Mouse (Mus musculus) limb, embryonic 15.5 days (tissue): ENCODE measurements around the gene Rfx7. TPM values are rescaled to one million over a fixed set of nuclear protein-coding genes. Genes with fewer than 3 reads are reported as not detected.

Experiments used
- ATAC-seq: fragments of 200-750 bp; cut with Nextera tagmentation; 2 replicates; pipeline ENCODE4 v1.8.0; 2017; ENCODE audit warnings: low read depth, moderate TSS enrichment; ENCODE audit not compliant: insufficient number of reproducible peaks, low FRiP score, low TSS enrichment
- H3K27ac ChIP-seq: fragments of 300-500 bp; sonication (generic); 2 replicates; pipeline ENCODE4 v1.5.1; 2015; ENCODE audit warnings: moderate library complexity, mild to moderate bottlenecking, inconsistent platforms
- H3K27me3 ChIP-seq: fragments of 300-500 bp; sonication (generic); 2 replicates; pipeline ENCODE4 v1.6.1; 2015; ENCODE audit warnings: inconsistent platforms
- H3K36me3 ChIP-seq: fragments of 300-500 bp; sonication (generic); 2 replicates; pipeline ENCODE4 v1.6.1; 2015; ENCODE audit warnings: inconsistent platforms
- H3K4me1 ChIP-seq: fragments of 300-500 bp; sonication (generic); 2 replicates; pipeline ENCODE4 v1.6.1; 2015; ENCODE audit warnings: inconsistent platforms
- H3K4me2 ChIP-seq: fragments of 300-500 bp; sonication (generic); 2 replicates; pipeline ENCODE4 v1.6.1; 2015; ENCODE audit warnings: mild to moderate bottlenecking, inconsistent platforms
- H3K4me3 ChIP-seq: fragments of 300-500 bp; sonication (generic); 2 replicates; pipeline ENCODE4 v1.5.1; 2015; ENCODE audit warnings: mild to moderate bottlenecking, inconsistent platforms
- H3K9ac ChIP-seq: fragments of 300-500 bp; sonication (generic); 2 replicates; pipeline ENCODE4 v1.6.1; 2015; ENCODE audit warnings: inconsistent platforms
- H3K9me3 ChIP-seq: fragments of 300-500 bp; sonication (generic); 2 replicates; pipeline ENCODE4 v1.6.1; 2016; ENCODE audit warnings: inconsistent platforms
- WGBS: fragments of 180-500 bp; shearing (Covaris S2); methylation state at CpG from one replicate; pipeline ENCODE4 v1.1.7; 2015; 5-methylcytosine and 5-hydroxymethylcytosine counted together
- polyA plus RNA-seq: library from polyadenylated mRNA; unstranded; fragments of >200 nt; fragmentation: Nextera tagmentation; extraction: Ambion mirVana; gene quantifications from 2 replicates; pipeline ENCODE4 v1.2.1, GENCODE M21; 2015

Gene Rfx7
- polyA plus RNA-seq, 1 experiment from 2014 or later = 8.2 TPM

- H3K4me2 ChIP-seq = no peak overlapping the region
- no peak overlapping the region for H3K4me3 ChIP-seq
- no peaks in the 10 kb centered on the region for H3K4me1 ChIP-seq
- no peak overlapping the region for H3K27ac ChIP-seq
- H3K27me3 ChIP-seq = no peaks in the 10 kb centered on the region
- no peak for ATAC-seq
- H3K36me3 ChIP-seq = no peaks in the 10 kb centered on the region
- no peaks in the 10 kb centered on the region for H3K9me3 ChIP-seq
- H3K9ac ChIP-seq = no peak overlapping the region
Measured at GRCm38 (mm10) chr9:72520849-72521248, 11.2 kb upstream of the Rfx7 start.

DNA sequence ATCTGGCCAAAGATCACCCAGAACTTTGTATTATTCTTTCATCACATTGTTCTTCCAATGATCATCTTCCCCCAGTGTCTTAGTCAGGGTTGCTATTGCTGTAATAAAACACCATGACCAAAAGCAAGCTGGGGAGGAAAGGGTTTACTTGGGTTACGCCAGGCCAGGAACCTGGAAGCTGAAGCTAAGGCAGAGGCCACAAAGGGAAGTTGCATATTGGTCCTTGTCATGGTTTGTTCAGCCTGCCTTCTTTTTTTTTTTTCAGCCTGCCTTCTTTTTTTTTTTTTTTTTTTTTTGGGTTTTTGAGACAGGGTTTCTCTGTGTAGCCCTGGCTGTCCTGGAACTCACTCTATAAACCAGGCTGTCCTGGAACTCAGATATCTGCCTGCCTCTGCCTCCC, 5.9 kb upstream of the Rfx7 start:
- H3K9me3 ChIP-seq = no peaks in the 10 kb centered on the region
- no peak for ATAC-seq
- H3K27ac ChIP-seq = no peak overlapping the region
- 81% methylated on average over 1 of the region's 1 CpGs for WGBS
- H3K9ac ChIP-seq = no peak overlapping the region
- no peak overlapping the region for H3K4me3 ChIP-seq
- peaks cover 10% of the 10 kb centered on the region for H3K4me1 ChIP-seq
- H3K36me3 ChIP-seq = no peaks in the 10 kb centered on the region
- no peak overlapping the region for H3K4me2 ChIP-seq
- H3K27me3 ChIP-seq = no peaks in the 10 kb centered on the region

DNA sequence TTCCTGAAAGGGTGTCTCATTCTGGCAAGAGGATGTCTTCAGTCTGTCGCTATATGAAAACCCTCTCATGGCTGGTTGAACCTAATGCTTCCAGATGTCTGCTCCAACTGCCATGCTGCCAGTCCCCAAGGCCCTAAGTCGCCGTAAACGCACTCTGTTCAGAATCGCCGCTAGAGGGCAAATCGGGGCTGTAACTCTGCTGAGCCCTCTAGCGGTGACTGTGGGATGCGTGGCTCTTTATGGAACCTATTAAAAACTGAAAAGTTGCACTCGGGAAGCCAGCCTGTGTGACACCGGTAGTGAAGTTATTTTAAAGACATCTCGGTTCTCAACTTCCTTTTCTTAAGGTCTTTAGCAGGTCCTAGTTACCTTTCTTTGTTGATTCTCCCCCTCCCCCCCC, 1.8 kb upstream of the Rfx7 start:
- WGBS = under 1% methylated on average over 12 of the region's 12 CpGs
- Histone ChIP-seq H3K36me3 (no peaks in the 10 kb centered on the region), H3K4me3 (no peak overlapping the region), H3K27ac (no peak overlapping the region), H3K4me1 (peaks cover 13% of the 10 kb centered on the region), H3K9me3 (no peaks in the 10 kb centered on the region), H3K4me2 (0 out of 2 replicates have a peak overlapping the region, but pooled peaks have one; percentile 7), H3K27me3 (no peaks in the 10 kb centered on the region), H3K9ac (no peak overlapping the region)
- no peak for ATAC-seq

DNA sequence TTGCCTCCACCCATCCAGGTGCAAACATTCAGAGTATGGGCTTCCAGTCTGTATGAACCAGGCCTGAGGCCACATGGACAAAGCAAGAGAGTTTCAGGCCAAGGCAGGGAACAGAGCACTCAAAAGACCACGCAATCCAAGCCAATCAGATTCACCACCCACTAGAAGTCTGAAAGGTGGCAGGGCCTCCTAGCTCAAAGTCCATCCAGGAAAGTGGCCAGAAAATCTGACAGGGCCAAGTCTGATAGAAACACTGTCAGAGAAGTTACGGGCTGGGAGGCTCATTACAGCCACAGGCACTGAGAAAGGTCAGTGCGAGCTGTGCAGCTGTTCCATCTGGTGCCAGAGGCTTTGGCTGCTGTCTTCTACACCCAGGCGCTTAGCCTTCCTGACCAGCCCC, 1.2 kb upstream of the Rfx7 start:
- H3K9me3 ChIP-seq = no peaks in the 10 kb centered on the region
- peak overlapping the region; percentile 79 for H3K4me2 ChIP-seq
- 22% methylated on average over 4 of the region's 4 CpGs for WGBS
- no peak overlapping the region for H3K9ac ChIP-seq
- peaks cover 13% of the 10 kb centered on the region for H3K4me1 ChIP-seq
- peak overlapping the region; percentile 99 for H3K27ac ChIP-seq
- peak overlapping the region; percentile 94 for H3K4me3 ChIP-seq
- no peaks in the 10 kb centered on the region for H3K36me3 ChIP-seq
- no peaks in the 10 kb centered on the region for H3K27me3 ChIP-seq
- no peak for ATAC-seq

DNA sequence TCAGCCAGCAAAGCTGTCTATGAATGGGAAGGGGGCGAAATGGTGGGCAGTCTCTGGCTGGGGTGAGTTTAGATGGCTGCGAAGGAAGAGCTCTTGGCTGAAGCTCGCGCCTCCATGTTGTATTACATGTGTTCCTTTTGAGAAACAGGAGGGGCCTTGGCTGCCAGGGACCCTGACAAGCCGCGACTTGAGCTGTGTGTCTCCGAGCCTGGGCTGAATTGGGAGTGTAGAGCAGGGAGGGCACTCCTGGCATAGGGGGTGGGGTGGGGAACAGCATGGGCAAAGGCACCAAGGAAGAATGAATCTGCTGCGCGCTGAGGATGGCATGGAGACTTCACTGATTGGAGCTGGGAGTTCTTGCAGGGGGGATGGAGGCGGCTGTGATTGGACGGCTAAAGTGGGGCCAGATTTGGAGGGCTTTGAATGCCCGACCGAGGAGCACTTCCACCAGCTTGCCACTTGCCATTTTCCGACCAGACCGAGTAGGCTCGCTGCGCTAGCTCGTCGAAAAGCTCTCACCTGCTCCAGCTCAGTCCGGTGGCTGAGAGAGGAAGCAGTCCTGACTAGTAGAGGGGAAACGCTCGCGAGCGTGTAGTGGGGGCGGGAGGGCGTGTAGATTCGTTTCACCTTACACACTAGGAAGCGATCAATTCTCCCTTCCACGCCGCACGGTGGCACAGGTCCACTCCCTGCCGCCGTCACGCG, 597 bp upstream of the Rfx7 start:
- Histone ChIP-seq H3K4me2 (peak overlapping the region; percentile 79), H3K9ac (peak overlapping the region; percentile 90)

DNA sequence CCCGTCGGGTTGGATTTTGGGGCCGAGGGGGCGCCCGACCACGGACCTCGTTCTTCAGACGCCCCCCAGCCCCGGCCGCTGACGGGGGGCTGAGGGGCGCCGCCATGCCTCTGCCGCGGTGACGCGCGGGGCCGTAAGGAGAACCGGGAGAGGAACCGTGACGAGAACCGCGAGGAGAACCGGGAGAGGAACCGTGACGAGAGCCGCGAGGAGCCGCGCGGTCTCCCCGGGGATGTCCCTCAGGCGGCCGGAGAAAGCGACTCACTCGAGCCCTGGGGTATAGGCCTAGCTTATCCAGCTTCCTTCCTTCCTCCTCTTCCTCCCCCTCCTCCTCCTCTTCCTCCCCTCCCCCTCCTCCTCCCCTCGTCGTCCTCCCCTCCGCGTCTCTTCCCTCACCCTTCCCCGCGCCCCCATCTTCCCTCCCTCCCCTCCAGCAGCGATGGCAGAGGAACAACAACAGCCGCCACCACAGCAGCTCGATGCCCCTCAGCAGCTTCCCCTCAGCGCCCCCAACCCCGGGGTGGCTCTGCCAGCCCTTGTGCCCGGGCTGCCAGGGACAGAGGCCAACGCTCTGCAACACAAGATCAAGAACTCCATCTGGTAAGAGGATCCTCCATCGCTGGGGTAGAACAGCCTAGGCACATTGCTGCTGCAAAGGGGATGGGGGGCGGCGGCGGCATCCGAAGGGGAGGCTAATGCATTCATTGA, 495 bp downstream of the Rfx7 start:
- Histone ChIP-seq H3K9ac (peak overlapping the region; percentile 90), H3K36me3 (no peaks in the 10 kb centered on the region), H3K4me1 (peaks cover 13% of the 10 kb centered on the region), H3K9me3 (no peaks in the 10 kb centered on the region), H3K4me3 (peak overlapping the region; percentile 94), H3K27me3 (no peaks in the 10 kb centered on the region), H3K4me2 (peak overlapping the region; percentile 79), H3K27ac (peak overlapping the region; percentile 99)
- peak; percentile 42 for ATAC-seq
- 1% methylated on average over 54 of the region's 55 CpGs for WGBS

More for the DNA sequence above, 597 bp upstream of the Rfx7 start:
- Histone ChIP-seq H3K4me1 (peaks cover 13% of the 10 kb centered on the region), H3K9me3 (no peaks in the 10 kb centered on the region), H3K27me3 (no peaks in the 10 kb centered on the region), H3K4me3 (peak overlapping the region; percentile 94), H3K36me3 (no peaks in the 10 kb centered on the region), H3K27ac (peak overlapping the region; percentile 99)
- ATAC-seq = peak; percentile 83
- WGBS = under 1% methylated on average over 34 of the region's 35 CpGs

DNA sequence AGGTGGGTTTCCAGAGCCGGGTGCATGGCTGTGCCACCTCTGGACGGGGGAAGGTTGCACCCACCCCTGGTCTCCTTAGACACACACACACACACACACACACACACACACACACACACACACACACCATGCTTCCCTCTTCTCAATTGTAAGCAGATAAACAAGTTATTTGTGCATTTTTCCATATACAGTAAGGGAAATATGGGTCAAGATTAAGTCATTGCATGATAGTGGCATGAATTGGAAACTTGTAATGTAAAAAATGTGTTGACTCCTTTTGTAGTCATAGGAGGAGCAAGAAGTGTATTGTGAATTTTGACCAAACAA, 1.0 kb downstream of the Rfx7 start:
- Histone ChIP-seq H3K9me3 (no peaks in the 10 kb centered on the region), H3K4me3 (peak overlapping the region; percentile 94), H3K4me1 (peaks cover 13% of the 10 kb centered on the region), H3K27ac (peak overlapping the region; percentile 99), H3K36me3 (no peaks in the 10 kb centered on the region), H3K4me2 (peak overlapping the region; percentile 79), H3K27me3 (no peaks in the 10 kb centered on the region), H3K9ac (peak overlapping the region; percentile 90)
- no peak for ATAC-seq
- 0% methylated on average over 2 of the region's 2 CpGs for WGBS

DNA sequence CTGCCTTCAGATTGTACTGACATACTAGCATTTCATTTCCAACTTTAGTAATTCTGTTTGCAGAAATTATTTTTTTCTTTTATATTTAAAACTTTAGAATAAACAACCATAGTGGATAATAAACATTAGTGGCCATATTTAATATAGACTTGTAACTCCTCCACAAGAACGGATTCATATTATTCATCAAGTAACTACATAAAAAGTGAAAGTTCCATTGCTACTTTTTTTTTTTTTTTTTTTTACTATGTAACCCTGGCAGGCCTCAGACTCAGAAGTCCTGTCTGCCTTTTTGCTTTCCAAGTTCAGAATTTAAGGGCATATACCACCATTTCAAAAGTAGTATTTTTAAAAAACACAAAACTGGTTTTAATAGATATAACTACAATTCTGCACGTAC, 2.9 kb downstream of the Rfx7 start:
- Histone ChIP-seq H3K9ac (no peak overlapping the region), H3K4me1 (peaks cover 13% of the 10 kb centered on the region), H3K4me2 (no peak overlapping the region), H3K27ac (no peak overlapping the region), H3K36me3 (no peaks in the 10 kb centered on the region), H3K4me3 (no peak overlapping the region), H3K9me3 (no peaks in the 10 kb centered on the region), H3K27me3 (no peaks in the 10 kb centered on the region)
- no peak for ATAC-seq
- 59% methylated on average over 2 of the region's 2 CpGs for WGBS

- H3K27me3 ChIP-seq = no peaks in the 10 kb centered on the region
- peaks cover 9% of the 10 kb centered on the region for H3K4me1 ChIP-seq
- WGBS = 67% methylated on average over 3 of the region's 3 CpGs
- no peak overlapping the region for H3K4me3 ChIP-seq
- H3K27ac ChIP-seq = no peak overlapping the region
- no peaks in the 10 kb centered on the region for H3K9me3 ChIP-seq
- no peak overlapping the region for H3K4me2 ChIP-seq
- 0 out of 2 replicates have a peak, but pooled peaks cover 3% of the 10 kb centered on the region for H3K36me3 ChIP-seq
- no peak for ATAC-seq
- H3K9ac ChIP-seq = no peak overlapping the region
Measured at GRCm38 (mm10) chr9:72535394-72535793, 3.4 kb downstream of the Rfx7 start.

DNA sequence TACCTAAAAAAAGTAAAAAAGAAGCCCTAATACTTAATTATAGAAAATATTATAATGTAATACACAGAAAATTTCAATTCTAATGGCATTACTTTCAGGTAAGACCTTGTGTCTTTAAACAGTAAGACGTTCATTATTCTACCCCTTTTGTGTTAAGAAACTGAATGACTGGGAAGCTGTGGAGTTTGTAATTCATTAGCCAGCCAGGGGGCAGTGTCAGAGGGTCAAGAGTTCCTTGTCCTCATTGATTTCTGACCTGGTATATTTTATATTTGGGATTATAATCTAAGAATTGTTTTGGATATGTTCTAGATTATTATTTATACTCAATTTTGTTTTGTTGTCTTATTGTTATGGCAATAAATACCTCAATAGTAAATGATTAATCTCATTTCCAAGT, 5.0 kb downstream of the Rfx7 start:
- WGBS = 87% methylated on average over 1 of the region's 1 CpGs
- no peak overlapping the region for H3K4me3 ChIP-seq
- H3K27me3 ChIP-seq = no peaks in the 10 kb centered on the region
- H3K4me1 ChIP-seq = no peaks in the 10 kb centered on the region; the same call in 1 of the 2 replicates
- no peak overlapping the region for H3K4me2 ChIP-seq
- H3K9me3 ChIP-seq = no peaks in the 10 kb centered on the region
- H3K9ac ChIP-seq = no peak overlapping the region
- no peak for ATAC-seq
- H3K36me3 ChIP-seq = 0 out of 2 replicates have a peak, but pooled peaks cover 3% of the 10 kb centered on the region
- H3K27ac ChIP-seq = no peak overlapping the region

- no peak overlapping the region for H3K9ac ChIP-seq
- no peak overlapping the region for H3K4me2 ChIP-seq
- no peak for ATAC-seq
Measured at GRCm38 (mm10) chr9:72543590-72543989, 11.6 kb downstream of the Rfx7 start.

DNA sequence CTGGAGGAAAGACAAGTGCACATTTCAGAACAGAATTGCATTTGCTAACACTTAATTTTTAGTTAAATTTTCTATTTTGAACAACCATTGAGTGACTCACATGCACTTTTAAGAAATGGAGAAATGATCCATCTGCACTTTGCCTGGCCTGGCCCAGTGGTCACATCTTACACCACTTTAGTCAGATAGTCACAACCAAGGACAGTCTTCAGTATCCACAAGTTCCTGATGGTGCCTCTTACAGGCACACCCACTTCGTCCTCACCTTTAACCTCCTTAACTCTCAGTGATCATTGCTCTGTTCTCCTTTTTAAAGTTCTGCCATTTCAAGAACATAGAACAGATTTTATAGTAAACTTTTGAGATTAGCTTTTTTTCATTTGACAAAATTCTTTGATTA, 26.7 kb downstream of the Rfx7 start:
- Histone ChIP-seq H3K36me3 (no peaks in the 10 kb centered on the region), H3K9me3 (no peaks in the 10 kb centered on the region), H3K4me1 (no peaks in the 10 kb centered on the region), H3K27ac (no peak overlapping the region), H3K4me2 (no peak overlapping the region), H3K9ac (no peak overlapping the region), H3K4me3 (no peak overlapping the region), H3K27me3 (no peaks in the 10 kb centered on the region)
- no peak for ATAC-seq
- 73% methylated on average over 1 of the region's 1 CpGs for WGBS

More at GRCm38 (mm10) chr9:72543590-72543989, 11.6 kb downstream of the Rfx7 start:
- Histone ChIP-seq H3K27me3 (no peaks in the 10 kb centered on the region), H3K27ac (no peak overlapping the region), H3K9me3 (no peaks in the 10 kb centered on the region), H3K36me3 (0 out of 2 replicates have a peak, but pooled peaks cover 3% of the 10 kb centered on the region), H3K4me3 (no peak overlapping the region), H3K4me1 (no peaks in the 10 kb centered on the region)
